Mouse (Mus musculus) heart, postnatal 25 days (tissue): Measurements from ENCODE around the gene Rims3. TPM values are rescaled to one million over a fixed set of nuclear protein-coding genes. Genes with fewer than 3 reads are reported as not detected.

Experiments
- DNase-seq: peaks from one replicate; pipeline ENCODE4 v3.0.0; 2022; ENCODE audit warnings: low spot score
- intact Hi-C: fragments of 180-260 bp; cut with DNase I; formaldehyde crosslinking; loops from one replicate; pipeline ENCODE4 v1.15.1; 2025
- total RNA-seq, 2 experiments: library from RNA; stranded (reverse); gene quantifications; 2 replicates each; pipeline ENCODE4 v1.2.3; 2021

Rims3 gene
- total RNA-seq, 2 experiments from 2014 or later: 0.05 TPM; not detected in 1

- intact Hi-C loops: no loop called here
- no peak for DNase-seq
Observed at GRCm38 (mm10) chr4:120848909-120849308, 5.7 kb upstream of the Rims3 start.

- intact Hi-C loops: no loop called here
- no peak for DNase-seq
Observed at GRCm38 (mm10) chr4:120849451-120849850, 5.2 kb upstream of the Rims3 start.

GRCm38 (mm10) chr4:120850946-120851345, 3.7 kb upstream of the Rims3 start:
- DNase-seq: no peak
- intact Hi-C loops: loop anchor here (1.0 kb wide), 2 partner anchors 37 to 58 kb away; no protein-coding TSS in a partner anchor

- intact Hi-C loops: no loop called here
Observed at GRCm38 (mm10) chr4:120855360-120856060, 894 bp downstream of the Rims3 start.

GRCm38 (mm10) chr4:120856376-120856775, 1.8 kb downstream of the Rims3 start:
- DNase-seq: no peak
- intact Hi-C loops: no loop called here

More at GRCm38 (mm10) chr4:120855360-120856060, 894 bp downstream of the Rims3 start:
- no peak for DNase-seq

GRCm38 (mm10) chr4:120859865-120860264, 5.2 kb downstream of the Rims3 start:
- intact Hi-C loops: no loop called here
- no peak for DNase-seq

GRCm38 (mm10) chr4:120866211-120866610, 11.6 kb downstream of the Rims3 start:
- intact Hi-C loops: no loop called here
- no peak for DNase-seq

- DNase-seq: no peak
- intact Hi-C loops: no loop called here
Observed at GRCm38 (mm10) chr4:120868246-120868645, 13.6 kb downstream of the Rims3 start.

GRCm38 (mm10) chr4:120868988-120869387, 14.4 kb downstream of the Rims3 start:
- no peak for DNase-seq
- intact Hi-C loops: no loop called here

- no peak for DNase-seq
Observed at GRCm38 (mm10) chr4:120870262-120870748, 15.7 kb downstream of the Rims3 start.

GRCm38 (mm10) chr4:120875961-120876360, 21.3 kb downstream of the Rims3 start:
- intact Hi-C loops: no loop called here
- DNase-seq: no peak

More at GRCm38 (mm10) chr4:120870262-120870748, 15.7 kb downstream of the Rims3 start:
- intact Hi-C loops: no loop called here

- no peak for DNase-seq
Observed at GRCm38 (mm10) chr4:120878728-120879127, 24.1 kb downstream of the Rims3 start.

GRCm38 (mm10) chr4:120879386-120879785, 24.8 kb downstream of the Rims3 start:
- no peak for DNase-seq
- intact Hi-C loops: no loop called here

More at GRCm38 (mm10) chr4:120878728-120879127, 24.1 kb downstream of the Rims3 start:
- intact Hi-C loops: no loop called here

GRCm38 (mm10) chr4:120880731-120881432, 26.3 kb downstream of the Rims3 start:
- intact Hi-C loops: no loop called here
- DNase-seq: no peak

GRCm38 (mm10) chr4:120882002-120882625, 27.5 kb downstream of the Rims3 start:
- intact Hi-C loops: no loop called here
- DNase-seq: no peak

- intact Hi-C loops: loop anchor here (5.0 kb wide), 2 partner anchors 203 to 293 kb away; no protein-coding TSS in a partner anchor
- DNase-seq: no peak
Observed at GRCm38 (mm10) chr4:120885208-120886120, 30.8 kb downstream of the Rims3 start.

GRCm38 (mm10) chr4:120886131-120886530, 31.5 kb downstream of the Rims3 start:
- DNase-seq: no peak
- intact Hi-C loops: loop anchor here (5.0 kb wide), 2 partner anchors 204 to 294 kb away; no protein-coding TSS in a partner anchor

GRCm38 (mm10) chr4:120886811-120887210, 32.2 kb downstream of the Rims3 start:
- intact Hi-C loops: loop anchor here (5.0 kb wide), 2 partner anchors 205 to 295 kb away; no protein-coding TSS in a partner anchor
- DNase-seq: no peak
